Mouse (Mus musculus) midbrain, embryonic 14.5 days (tissue): ENCODE data around the gene Mgat5. TPM values are rescaled to one million over a fixed set of nuclear protein-coding genes. Genes with fewer than 3 reads are reported as not detected.

Experiments used
- ATAC-seq: fragments of 200-750 bp; cut with Nextera tagmentation; 2 replicates; pipeline ENCODE4 v1.8.0; 2017; ENCODE audit warnings: moderate number of reproducible peaks, moderate library complexity; ENCODE audit not compliant: low FRiP score, low TSS enrichment
- DNase-seq: peaks from one replicate; pipeline ENCODE4 v3.0.0-alpha.2; 2015
- H3K27ac ChIP-seq: fragments of 300-500 bp; sonication (generic); replicated peaks from 2 replicates; pipeline ENCODE4 v1.5.1; 2014; ENCODE audit warnings: mild to moderate bottlenecking, low read depth, low read length, moderate library complexity
- H3K27me3 ChIP-seq: fragments of 300-500 bp; sonication (generic); 2 replicates; pipeline ENCODE4 v1.6.1; 2014; ENCODE audit warnings: low read length, control low read depth, mixed read lengths; ENCODE audit not compliant: control insufficient read depth, insufficient read depth
- H3K36me3 ChIP-seq: fragments of 300-500 bp; sonication (generic); 2 replicates; pipeline ENCODE4 v1.6.1; 2014; ENCODE audit warnings: low read length, control low read depth; ENCODE audit not compliant: control insufficient read depth, insufficient read depth
- H3K4me1 ChIP-seq: fragments of 300-500 bp; sonication (generic); 2 replicates; pipeline ENCODE4 v1.6.1; 2014; ENCODE audit warnings: mild to moderate bottlenecking, antibody characterized with exemption, low read length, control low read depth; ENCODE audit not compliant: control insufficient read depth, insufficient read depth
- H3K4me2 ChIP-seq: fragments of 300-500 bp; sonication (generic); 2 replicates; pipeline ENCODE4 v1.6.1; 2014; ENCODE audit warnings: mild to moderate bottlenecking, low read length, moderate library complexity
- H3K4me3 ChIP-seq: fragments of 300-500 bp; sonication (generic); replicated peaks from 2 replicates; pipeline ENCODE4 v1.5.1; 2014; ENCODE audit warnings: low read depth, low read length
- H3K9ac ChIP-seq: fragments of 300-500 bp; sonication (generic); replicated peaks from 2 replicates; pipeline ENCODE4 v1.6.1; 2014; ENCODE audit warnings: mild to moderate bottlenecking, low read length, moderate library complexity
- H3K9me3 ChIP-seq: fragments of 300-500 bp; sonication (generic); 2 replicates; pipeline ENCODE4 v1.6.1; 2016; ENCODE audit warnings: low read length, control low read depth, mixed read lengths; ENCODE audit not compliant: control insufficient read depth
- WGBS: fragments of 180-500 bp; shearing (Covaris S2); extraction: QIAGEN DNeasy Blood & Tissue Kit; methylation state at CpG from one replicate; pipeline ENCODE4 v1.1.7; 2014; 5-methylcytosine and 5-hydroxymethylcytosine counted together
- polyA plus RNA-seq: library from polyadenylated mRNA; unstranded; fragments of >200 nt; fragmentation: Nextera tagmentation; extraction: Ambion mirVana; gene quantifications from 2 replicates; pipeline ENCODE4 v1.2.1, GENCODE M21; 2014

Gene Mgat5
- polyA plus RNA-seq, 1 experiment from 2014 or later = 18.3 TPM

DNA sequence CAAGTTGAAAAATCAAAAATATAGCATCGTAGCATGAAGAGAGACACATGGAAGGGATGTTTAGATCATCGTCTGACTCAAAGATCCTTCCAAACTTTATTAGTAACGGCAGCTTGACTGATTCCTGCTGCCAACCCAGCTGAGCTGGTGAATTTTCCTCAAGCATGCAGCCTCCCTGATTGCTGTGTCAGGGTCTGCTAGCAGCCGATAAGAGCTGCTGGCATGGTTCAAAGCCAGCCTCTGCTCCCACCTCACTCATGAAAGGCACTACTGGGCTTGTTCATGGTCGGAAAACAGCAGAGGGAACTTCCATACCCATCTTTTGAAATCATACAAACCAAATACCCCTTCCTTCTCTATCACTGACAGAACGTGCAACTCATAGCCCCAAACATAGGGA lies 12.4 kb upstream of the Mgat5 start:
- H3K36me3 ChIP-seq = no peaks in the 10 kb centered on the region
- no peaks in the 10 kb centered on the region for H3K27me3 ChIP-seq
- no peak overlapping the region for H3K4me3 ChIP-seq
- no peak overlapping the region for H3K4me2 ChIP-seq
- WGBS = 88% methylated on average over 6 of the region's 6 CpGs
- ATAC-seq (no peak), DNase-seq (no peak)
- H3K27ac ChIP-seq = no peak overlapping the region
- no peaks in the 10 kb centered on the region for H3K9me3 ChIP-seq
- H3K9ac ChIP-seq = no peak overlapping the region
- H3K4me1 ChIP-seq = no peaks in the 10 kb centered on the region

DNA sequence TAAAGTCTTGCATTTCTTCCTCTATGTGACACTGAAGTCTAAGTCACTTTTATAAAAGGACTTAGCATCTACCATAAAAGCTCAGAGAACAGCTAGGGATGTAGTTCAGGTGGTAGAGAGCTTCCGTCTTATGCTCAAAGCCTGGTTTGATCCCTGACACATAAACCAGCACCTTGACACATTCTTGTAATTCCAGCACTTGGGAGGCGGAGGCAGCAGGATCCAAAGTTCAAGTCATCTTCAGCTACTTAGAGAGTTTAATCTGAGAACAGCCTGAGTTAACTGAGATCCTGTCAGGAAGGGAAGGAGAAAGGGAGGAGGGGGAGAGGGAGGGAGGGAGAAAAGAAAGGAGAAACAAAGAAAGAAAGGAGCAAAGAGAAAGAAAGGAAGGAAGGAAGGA lies 5.6 kb upstream of the Mgat5 start:
- Histone ChIP-seq H3K9me3 (no peaks in the 10 kb centered on the region), H3K36me3 (no peaks in the 10 kb centered on the region), H3K4me1 (no peaks in the 10 kb centered on the region), H3K4me3 (no peak overlapping the region), H3K27ac (no peak overlapping the region), H3K27me3 (no peaks in the 10 kb centered on the region), H3K9ac (no peak overlapping the region), H3K4me2 (no peak overlapping the region)
- no peak for DNase-seq
- no peak for ATAC-seq
- 80% methylated on average over 2 of the region's 2 CpGs for WGBS

DNA sequence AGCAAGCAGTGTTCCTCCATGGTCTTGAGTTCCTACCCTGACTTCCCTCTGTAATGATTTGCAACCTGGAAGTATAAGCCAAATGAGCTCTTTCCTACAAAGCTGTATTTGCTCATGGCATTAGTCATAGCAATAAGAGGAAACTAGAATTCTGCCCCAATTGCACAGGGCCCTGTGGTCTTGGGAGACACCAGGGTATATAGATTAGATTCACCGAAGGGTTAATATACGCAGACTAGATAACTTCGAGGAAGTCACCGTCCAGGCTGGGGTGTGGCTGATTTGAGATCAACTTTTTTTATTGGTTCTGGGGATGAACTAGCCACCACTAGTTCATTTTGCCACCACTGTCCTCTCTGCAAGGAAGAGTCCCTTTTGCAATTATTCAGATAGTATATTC lies 2.5 kb upstream of the Mgat5 start:
- 77% methylated on average over 4 of the region's 4 CpGs for WGBS
- no peaks in the 10 kb centered on the region for H3K9me3 ChIP-seq

DNA sequence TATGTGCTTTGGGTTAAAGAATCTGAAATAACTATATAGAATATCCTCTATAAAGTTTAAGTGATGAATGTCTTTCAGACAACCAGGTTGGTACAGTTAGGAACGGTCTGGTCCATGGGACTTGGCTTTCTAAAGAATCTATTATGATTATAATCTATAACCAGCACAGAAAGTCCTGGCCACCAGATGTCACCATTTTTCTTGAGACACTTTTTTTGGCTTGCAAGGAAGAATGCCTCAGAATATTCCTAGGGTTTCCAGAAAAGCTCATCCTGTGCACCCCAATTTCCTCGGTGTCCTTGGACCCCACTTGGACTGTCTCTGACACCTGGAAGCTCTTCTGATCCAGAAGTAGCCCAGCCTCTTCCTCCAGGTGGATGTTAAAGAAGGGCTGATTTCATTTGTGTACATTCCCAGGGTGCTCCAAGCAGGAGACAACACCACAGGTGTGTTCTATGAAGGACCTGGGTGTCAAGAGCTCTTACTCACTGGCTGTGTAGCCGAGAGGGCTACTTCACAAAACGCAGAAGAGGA lies 1.5 kb upstream of the Mgat5 start:
- ATAC-seq (no peak), DNase-seq (peak; percentile 82)
- Histone ChIP-seq H3K27ac (no peak overlapping the region), H3K36me3 (no peaks in the 10 kb centered on the region), H3K27me3 (no peaks in the 10 kb centered on the region), H3K9me3 (no peaks in the 10 kb centered on the region), H3K4me3 (no peak overlapping the region), H3K9ac (no peak overlapping the region), H3K4me1 (peaks cover 16% of the 10 kb centered on the region), H3K4me2 (no peak overlapping the region)
- 66% methylated on average over 4 of the region's 4 CpGs for WGBS

More for the DNA sequence above, 2.5 kb upstream of the Mgat5 start:
- no peak overlapping the region for H3K4me3 ChIP-seq
- no peaks in the 10 kb centered on the region for H3K27me3 ChIP-seq
- no peak overlapping the region for H3K9ac ChIP-seq
- no peak for ATAC-seq
- no peak overlapping the region for H3K27ac ChIP-seq
- DNase-seq = no peak
- H3K36me3 ChIP-seq = no peaks in the 10 kb centered on the region
- H3K4me2 ChIP-seq = no peak overlapping the region
- peaks cover 6% of the 10 kb centered on the region for H3K4me1 ChIP-seq

DNA sequence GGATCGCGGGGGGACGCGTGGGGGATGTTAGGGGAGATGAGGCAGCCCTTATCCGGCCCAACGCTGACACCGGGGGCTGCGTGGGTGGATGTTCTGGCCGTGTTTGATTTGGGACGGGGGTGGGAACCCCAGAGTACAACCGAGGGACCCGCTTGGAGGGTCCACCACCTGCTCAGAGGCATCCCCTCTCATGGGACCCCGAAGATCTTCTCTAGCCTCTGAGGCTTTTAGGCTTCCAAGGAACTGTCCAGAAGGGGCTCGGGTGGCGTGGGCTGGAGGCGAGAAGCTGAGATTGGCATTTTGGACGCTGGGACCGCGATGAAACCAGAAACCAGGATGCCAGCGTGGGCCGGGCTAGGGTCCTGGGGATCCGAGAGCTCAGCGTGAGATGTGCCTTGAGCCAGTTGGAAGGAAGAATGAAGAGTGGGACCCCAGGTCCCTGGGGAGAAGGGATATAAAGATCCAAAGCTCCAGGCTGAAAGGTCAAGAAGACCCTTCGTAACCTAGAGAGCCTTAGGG lies 745 bp downstream of the Mgat5 start:
- DNase-seq (peak; percentile 66), ATAC-seq (peak; percentile 9)
- H3K4me2 ChIP-seq = peak overlapping the region; percentile 87
- H3K9ac ChIP-seq = peak overlapping the region; percentile 91
- H3K4me1 ChIP-seq = peaks cover 20% of the 10 kb centered on the region
- WGBS = 2% methylated on average over 24 of the region's 24 CpGs
- H3K36me3 ChIP-seq = no peaks in the 10 kb centered on the region
- H3K9me3 ChIP-seq = no peaks in the 10 kb centered on the region
- H3K27ac ChIP-seq = peak overlapping the region; percentile 95
- no peaks in the 10 kb centered on the region for H3K27me3 ChIP-seq
- peak overlapping the region; percentile 90 for H3K4me3 ChIP-seq

DNA sequence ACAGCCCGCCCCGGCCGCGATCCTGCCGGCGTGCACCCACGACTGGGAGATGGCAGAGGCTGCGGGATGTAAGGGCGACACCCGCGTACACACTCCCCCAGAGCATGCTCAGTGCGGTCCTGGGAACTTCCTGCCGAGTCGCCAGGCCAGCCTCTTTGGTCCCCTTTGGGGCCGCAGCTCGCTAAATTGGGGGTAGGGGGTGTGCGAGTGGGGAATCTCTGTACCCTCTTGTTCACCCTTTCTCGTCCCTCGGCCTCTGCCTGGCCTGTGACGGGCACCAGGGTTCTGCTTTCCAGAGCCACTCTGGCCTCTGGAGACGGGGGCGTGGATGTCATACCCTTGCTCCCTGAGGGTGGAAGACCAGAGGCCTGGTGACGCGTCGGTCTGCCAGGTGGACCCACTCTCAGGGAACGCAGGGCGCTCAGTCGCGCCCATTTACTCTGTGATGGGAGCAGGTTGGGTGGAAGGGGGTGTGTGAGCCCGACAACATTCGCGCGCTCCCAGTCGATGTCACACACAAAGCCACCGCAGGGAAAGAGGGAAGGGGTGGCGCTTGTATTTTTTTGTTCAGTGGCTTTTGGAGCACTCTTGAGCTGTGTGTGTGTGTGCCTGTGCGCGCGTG lies 1.3 kb downstream of the Mgat5 start:
- Histone ChIP-seq H3K4me2 (peak overlapping the region; percentile 87), H3K9me3 (no peaks in the 10 kb centered on the region), H3K4me1 (peaks cover 20% of the 10 kb centered on the region), H3K4me3 (peak overlapping the region; percentile 90), H3K27ac (peak overlapping the region; percentile 95), H3K36me3 (no peaks in the 10 kb centered on the region), H3K27me3 (no peaks in the 10 kb centered on the region), H3K9ac (peak overlapping the region; percentile 91)
- ATAC-seq = peak; percentile 52
- under 1% methylated on average over 39 of the region's 39 CpGs for WGBS
- peak; percentile 72 for DNase-seq

DNA sequence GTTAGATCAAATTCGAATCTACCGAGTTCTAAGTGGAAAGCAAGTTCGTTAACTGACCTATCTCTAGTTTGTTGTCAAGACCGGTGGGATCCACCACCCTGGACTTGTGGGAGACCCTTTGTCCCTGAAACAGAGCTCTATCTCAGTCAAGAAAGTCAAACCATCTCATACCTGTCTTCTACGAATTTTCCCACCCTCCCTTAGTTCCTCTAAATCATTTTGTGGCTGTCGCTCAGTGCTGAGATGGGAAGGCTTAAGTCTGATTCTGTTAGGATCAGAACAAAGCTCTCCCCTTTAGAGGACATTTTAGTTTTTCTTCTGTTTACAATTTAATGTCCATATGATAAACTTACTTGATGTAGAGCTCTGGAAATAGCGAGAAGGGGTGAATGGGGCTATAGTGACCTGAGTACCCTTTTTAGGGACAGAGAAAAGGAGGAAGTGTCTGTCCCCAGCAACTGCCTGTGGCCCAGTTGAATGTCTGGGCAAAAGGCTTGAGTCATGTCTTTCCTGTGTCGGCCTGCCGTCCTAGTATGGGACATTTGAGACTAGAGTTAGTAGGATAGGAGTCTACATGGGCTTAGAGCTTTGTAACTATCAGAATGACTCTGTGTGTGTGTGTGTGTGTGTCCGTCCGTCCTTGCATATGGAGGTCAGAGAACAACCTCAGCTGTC lies 2.2 kb downstream of the Mgat5 start:
- H3K4me1 ChIP-seq = peaks cover 20% of the 10 kb centered on the region
- H3K36me3 ChIP-seq = no peaks in the 10 kb centered on the region
- H3K9me3 ChIP-seq = no peaks in the 10 kb centered on the region
- peak overlapping the region; percentile 90 for H3K4me3 ChIP-seq
- H3K27me3 ChIP-seq = no peaks in the 10 kb centered on the region
- 64% methylated on average over 11 of the region's 11 CpGs for WGBS
- peak overlapping the region; percentile 87 for H3K4me2 ChIP-seq
- H3K27ac ChIP-seq = peak overlapping the region; percentile 95
- DNase-seq (peak; percentile 41), ATAC-seq (no peak)
- H3K9ac ChIP-seq = peak overlapping the region; percentile 91

DNA sequence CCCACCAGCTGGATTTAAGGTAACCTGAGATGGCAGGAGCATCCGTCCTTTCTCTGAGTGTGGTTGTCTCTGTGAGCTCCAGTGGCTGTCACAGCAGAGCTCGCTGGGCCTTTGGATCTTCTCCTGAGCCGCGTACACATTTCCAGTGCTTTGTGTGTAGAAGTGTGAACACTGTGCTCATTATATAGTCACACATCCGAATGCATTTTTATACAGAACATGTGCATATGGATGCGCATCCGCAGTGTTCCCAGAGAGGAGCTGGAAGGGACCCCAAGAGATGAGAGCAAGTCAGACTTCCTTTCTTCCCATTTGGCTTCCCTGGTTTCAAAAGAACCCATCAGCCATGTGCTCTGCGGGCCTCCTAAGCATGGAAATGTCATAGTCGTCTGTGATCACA lies 3.4 kb downstream of the Mgat5 start:
- H3K9me3 ChIP-seq = no peaks in the 10 kb centered on the region
- H3K27me3 ChIP-seq = no peaks in the 10 kb centered on the region
- no peak overlapping the region for H3K9ac ChIP-seq
- H3K4me2 ChIP-seq = peak overlapping the region; percentile 87
- no peaks in the 10 kb centered on the region for H3K36me3 ChIP-seq
- 76% methylated on average over 9 of the region's 9 CpGs for WGBS
- peaks cover 20% of the 10 kb centered on the region for H3K4me1 ChIP-seq
- H3K4me3 ChIP-seq = no peak overlapping the region
- ATAC-seq = no peak
- DNase-seq = no peak
- H3K27ac ChIP-seq = no peak overlapping the region
